Mouse (Mus musculus) CH12.LX (cell line): ENCODE measurements around the gene Actb. TPM values are rescaled to one million over a fixed set of nuclear protein-coding genes. Genes with fewer than 3 reads are reported as not detected.

Source experiments
- DNase-seq: peaks from one replicate; pipeline ENCODE4 v3.0.0-alpha.2; 2013; ENCODE audit errors: extremely low read depth
- H3K27ac ChIP-seq: 2 replicates; pipeline ENCODE4 v1.5.1; 2012; ENCODE audit warnings: low read depth, mild to moderate bottlenecking, control low read depth, moderate library complexity; ENCODE audit not compliant: insufficient read depth
- H3K27me3 ChIP-seq: replicated peaks from 2 replicates; pipeline ENCODE3; 2012; ENCODE audit warnings: inconsistent platforms
- H3K36me3 ChIP-seq, 2 experiments: replicated peaks in 1 of 2; 2 replicates each; pipeline versions ENCODE3 to v1.6.1; 2012; ENCODE audit warnings: inconsistent platforms in 1 of 2, low read length in 1 of 2, mild to moderate bottlenecking in 1 of 2, mixed read lengths in 1 of 2, moderate library complexity in 1 of 2; ENCODE audit not compliant: control insufficient read depth in 1 of 2, insufficient read depth in 1 of 2
- H3K4me1 ChIP-seq, 2 experiments: 2 replicates each; pipeline ENCODE4 v1.6.1; 2012; ENCODE audit warnings: inconsistent platforms in 1 of 2, moderate library complexity in 1 of 2; ENCODE audit not compliant: insufficient read depth in 2 of 2, control insufficient read depth in 1 of 2
- H3K4me2 ChIP-seq: 2 replicates; pipeline ENCODE4 v1.6.1; 2012; ENCODE audit warnings: low read depth, mild to moderate bottlenecking, control low read depth; ENCODE audit not compliant: poor library complexity, insufficient read depth, severe bottlenecking
- H3K4me3 ChIP-seq, 3 experiments: fragments of 150-350 bp in 1 of 3; sonication (generic) in 1 of 3; replicated peaks in 1 of 3; 2 replicates each; pipeline versions ENCODE3 to v1.5.1; 2011 to 2012; ENCODE audit warnings: low read depth in 2 of 3, low read length in 2 of 3, mild to moderate bottlenecking in 2 of 3, moderate library complexity in 2 of 3, control low read depth in 1 of 3, improper control_type of control experiment in 1 of 3, inconsistent platforms in 1 of 3, mixed read lengths in 1 of 3; ENCODE audit not compliant: poor library complexity in 1 of 3
- H3K79me2 ChIP-seq: replicated peaks from 2 replicates; pipeline ENCODE4 v1.6.1; 2012; ENCODE audit warnings: mild to moderate bottlenecking, moderate library complexity; ENCODE audit not compliant: control insufficient read depth, poor library complexity, insufficient read depth, severe bottlenecking; ENCODE audit errors: extremely low read depth
- H3K9ac ChIP-seq: 2 replicates; pipeline ENCODE4 v1.6.1; 2012; ENCODE audit warnings: low read depth, mild to moderate bottlenecking, control low read depth, moderate library complexity; ENCODE audit not compliant: insufficient read depth
- H3K9me3 ChIP-seq: replicated peaks from 2 replicates; pipeline ENCODE3; 2012; ENCODE audit warnings: low read length, inconsistent platforms, mixed read lengths
- CHD1 ChIP-seq: IDR thresholded peaks from 2 replicates; pipeline ENCODE4 v1.6.1; 2012; ENCODE audit warnings: low read depth, low read length, improper control_type of control experiment, inconsistent platforms
- CHD2 ChIP-seq: IDR thresholded peaks from 2 replicates; pipeline ENCODE4 v1.6.1; 2011; ENCODE audit warnings: low read length, improper control_type of control experiment
- CTCF ChIP-seq, 2 experiments: IDR thresholded peaks in 1 of 2; conservative IDR thresholded peaks in 1 of 2; 2 replicates each; pipeline ENCODE4 v1.5.1; 2011 to 2012; ENCODE audit warnings: low read depth in 2 of 2, low read length in 2 of 2, improper control_type of control experiment in 1 of 2, inconsistent platforms in 1 of 2, mild to moderate bottlenecking in 1 of 2, moderate library complexity in 1 of 2
- E2F4 ChIP-seq: IDR thresholded peaks from 2 replicates; pipeline ENCODE4 v1.6.1; 2011; ENCODE audit warnings: low read depth, low read length, improper control_type of control experiment; ENCODE audit not compliant: insufficient replicate concordance
- EP300 ChIP-seq: IDR thresholded peaks from 2 replicates; pipeline ENCODE4 v1.6.1; 2011; ENCODE audit warnings: low read length, improper control_type of control experiment
- GABPA ChIP-seq: IDR thresholded peaks from 2 replicates; pipeline ENCODE4 v1.6.1; 2012; ENCODE audit warnings: low read depth, low read length, improper control_type of control experiment, inconsistent platforms; ENCODE audit not compliant: insufficient replicate concordance
- HCFC1 ChIP-seq: IDR thresholded peaks from 2 replicates; pipeline ENCODE4 v1.6.1; 2012; ENCODE audit warnings: low read depth, mild to moderate bottlenecking, inconsistent platforms, low read length, improper control_type of control experiment
- IRF4 ChIP-seq: IDR thresholded peaks from 2 replicates; pipeline ENCODE4 v1.6.1; 2014; ENCODE audit warnings: low read depth, mild to moderate bottlenecking, inconsistent platforms, low read length, improper control_type of control experiment
- JUN ChIP-seq: IDR thresholded peaks from 2 replicates; pipeline ENCODE4 v1.6.1; 2011; ENCODE audit warnings: low read depth, mild to moderate bottlenecking, low read length, improper control_type of control experiment, moderate library complexity; ENCODE audit not compliant: insufficient read depth
- MAFK ChIP-seq: IDR thresholded peaks from 2 replicates; pipeline ENCODE4 v1.6.1; 2011; ENCODE audit warnings: low read length, improper control_type of control experiment; ENCODE audit not compliant: insufficient replicate concordance
- MEF2A ChIP-seq: IDR thresholded peaks from 2 replicates; pipeline ENCODE4 v1.6.1; 2014; ENCODE audit warnings: low read depth, mild to moderate bottlenecking, inconsistent platforms, low read length, improper control_type of control experiment, borderline replicate concordance
- NELFE ChIP-seq: IDR thresholded peaks from 2 replicates; pipeline ENCODE4 v1.6.1; 2011; ENCODE audit warnings: low read depth, low read length, improper control_type of control experiment
- NRF1 ChIP-seq: IDR thresholded peaks from 2 replicates; pipeline ENCODE4 v1.6.1; 2014; ENCODE audit warnings: low read depth, mild to moderate bottlenecking, inconsistent platforms, low read length, improper control_type of control experiment, moderate library complexity
- PAX5 ChIP-seq: IDR thresholded peaks from 2 replicates; pipeline ENCODE4 v1.6.1; 2012; ENCODE audit warnings: low read length, inconsistent platforms, mixed read lengths
- POLR2A ChIP-seq: IDR thresholded peaks from 2 replicates; pipeline ENCODE4 v1.6.1; 2011; ENCODE audit warnings: low read depth, mild to moderate bottlenecking, improper control_type of control experiment, low read length
- SIN3A ChIP-seq: IDR thresholded peaks from 2 replicates; pipeline ENCODE4 v1.6.1; 2012; ENCODE audit warnings: low read length, improper control_type of control experiment, inconsistent platforms
- UBTF ChIP-seq: IDR thresholded peaks from 2 replicates; pipeline ENCODE4 v1.6.1; 2012; ENCODE audit warnings: low read depth, mild to moderate bottlenecking, inconsistent platforms, low read length, improper control_type of control experiment, moderate library complexity
- USF1 ChIP-seq: IDR thresholded peaks from 2 replicates; pipeline ENCODE4 v1.6.1; 2014; ENCODE audit warnings: low read depth, mild to moderate bottlenecking, inconsistent platforms, low read length, improper control_type of control experiment
- USF2 ChIP-seq: conservative IDR thresholded peaks from 2 replicates; pipeline ENCODE4 v1.6.1; 2011; ENCODE audit warnings: low read depth, low read length, improper control_type of control experiment
- ZKSCAN1 ChIP-seq: IDR thresholded peaks from 2 replicates; pipeline ENCODE4 v1.6.1; 2012; ENCODE audit warnings: low read depth, inconsistent platforms, low read length, improper control_type of control experiment, borderline replicate concordance
- ZNF384 ChIP-seq: IDR thresholded peaks from 2 replicates; pipeline ENCODE4 v1.6.1; 2012; ENCODE audit warnings: low read depth, low read length, improper control_type of control experiment, inconsistent platforms
- dilution Hi-C: fragments of 300-500 bp; cut with MboI; formaldehyde crosslinking; loops from 2 replicates; pipeline ENCODE4 v1.14.3; 2020; ENCODE audit warnings: low sequenced_read_pairs; ENCODE audit not compliant: extremely low pct_unique_long_range_greater_than_20kb, extremely low pct_ligation_motif_present
- in situ Hi-C: fragments of 300-500 bp; cut with MboI; formaldehyde crosslinking; loops from 3 replicates; pipeline ENCODE4 v1.14.3; 2019; ENCODE audit warnings: low sequenced_read_pairs, low pct_ligation_motif_present, low pct_unique_long_range_greater_than_20kb, mixed read lengths
- polyA plus RNA-seq: library from polyadenylated mRNA; unstranded; fragments of >175 nt; gene quantifications from 2 replicates; pipeline ENCODE4 v1.2.1, GENCODE M21; 2012; ENCODE audit warnings: low read depth; ENCODE audit not compliant: insufficient read length
- total RNA-seq, 2 experiments: library from RNA; depleted of rRNA; stranded (reverse); fragments of 300-350 nt in 1 of 2; fragments of >200 nt in 1 of 2; gene quantifications; 2 replicates each; pipeline ENCODE4 v1.2.3; 2012 to 2014

The Actb gene
- total and polyA plus RNA-seq, 3 experiments = 3,882 to 5,048 (median 4,756) TPM

DNA sequence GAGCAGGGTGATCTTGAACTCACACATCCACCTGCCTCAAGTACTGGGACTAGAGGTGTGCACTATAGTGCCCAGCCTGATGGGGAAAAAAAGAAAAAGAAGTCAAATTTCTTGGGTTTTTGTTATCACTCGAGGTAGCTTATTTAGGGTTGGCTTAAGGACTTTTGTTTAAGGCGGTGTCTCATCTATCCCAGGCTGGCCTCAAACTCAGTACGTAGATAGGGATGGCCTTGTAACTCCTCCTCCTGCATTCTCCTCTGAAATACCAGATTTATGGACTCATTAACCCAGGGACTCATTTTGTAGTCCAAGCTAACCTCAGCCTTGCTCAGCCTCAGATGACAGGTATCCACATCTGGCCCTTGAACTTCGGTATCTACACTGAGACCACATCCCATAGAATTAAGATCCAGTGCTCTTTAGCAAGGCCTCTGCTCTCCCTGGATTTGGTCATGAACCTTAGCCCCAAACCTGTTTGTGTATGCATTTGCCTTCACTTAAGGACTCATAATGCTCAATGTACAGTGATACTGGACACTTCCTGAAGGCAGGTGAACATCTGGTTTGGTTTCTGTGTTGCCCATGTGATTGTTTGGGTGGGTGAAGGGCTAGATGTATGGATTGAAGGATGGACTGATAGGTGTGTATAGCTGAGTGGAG is 4.6 kb downstream of the Actb start (continued):
- TF ChIP-seq UBTF = no peak
- no peak for TF ChIP-seq ZKSCAN1
- TF ChIP-seq GABPA = no peak
- no peak for TF ChIP-seq EP300
- 0 out of 2 replicates have a peak, but pooled peaks have one; percentile 5 for TF ChIP-seq MAFK
- no peak for TF ChIP-seq CTCF (conservative IDR thresholded peaks at IDR 0.05 in 1 of 2, IDR thresholded peaks at IDR 0.05 in 1 of 2; ENCODE audit: low read depth in 2 of 2, low read length in 2 of 2)
- peak; percentile 8; the same call in 1 of the 2 replicates for TF ChIP-seq SIN3A
- TF ChIP-seq JUN = no peak
- no peak; the same call in 1 of the 2 replicates for TF ChIP-seq POLR2A
- TF ChIP-seq USF1 = no peak
- no peak for TF ChIP-seq CHD1
- TF ChIP-seq PAX5 = no peak
- no peak for TF ChIP-seq NRF1
- 0 out of 2 replicates have a peak, but pooled peaks have one; percentile 2 for TF ChIP-seq USF2
- TF ChIP-seq CHD2 = peak; percentile 84
- no peak; the same call in 1 of the 2 replicates for TF ChIP-seq HCFC1
- TF ChIP-seq IRF4 = 0 out of 2 replicates have a peak, but pooled peaks have one; percentile 4
- no peak for TF ChIP-seq E2F4
- TF ChIP-seq NELFE = 0 out of 2 replicates have a peak, but pooled peaks have one; percentile 18

DNA sequence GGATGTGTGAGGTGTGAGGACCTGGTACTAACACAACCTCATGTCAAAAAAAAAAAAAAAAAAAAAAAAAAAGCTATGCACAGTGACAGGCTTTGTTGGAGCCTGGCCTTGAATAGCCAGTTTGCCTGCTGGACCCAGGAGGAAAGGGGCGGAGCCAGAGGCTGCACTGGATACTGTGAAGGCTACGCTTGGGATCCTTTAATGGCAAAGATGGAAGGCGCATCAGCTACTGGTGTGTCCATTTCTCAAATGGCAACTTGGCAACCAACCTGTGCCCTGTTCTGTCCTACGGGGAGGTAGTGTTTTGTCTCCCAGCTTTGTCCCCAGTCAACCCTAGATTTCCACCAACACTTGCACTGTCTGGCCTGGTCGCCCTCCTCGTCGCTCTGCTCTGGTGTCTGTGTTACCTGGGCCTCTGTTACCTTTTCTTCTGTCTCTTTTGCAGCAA is 5.2 kb downstream of the Actb start:
- no peak overlapping the region for H3K27ac ChIP-seq
- H3K9me3 ChIP-seq = no peaks in the 10 kb centered on the region
- H3K4me2 ChIP-seq = no peak overlapping the region
- H3K4me1 ChIP-seq = peaks cover 10 to 37% of the 10 kb centered on the region in 2 experiments
- DNase-seq = peak; percentile 60
- peaks cover 54 to 74% of the 10 kb centered on the region in 2 experiments for H3K36me3 ChIP-seq
- no peaks in the 10 kb centered on the region for H3K27me3 ChIP-seq
- in situ Hi-C loops (no loop called here), dilution Hi-C loops (no loop called here)
- no peak overlapping the region for H3K9ac ChIP-seq
- no peak overlapping the region for H3K4me3 ChIP-seq
- TF ChIP-seq SIN3A (no peak), ZNF384 (peak; percentile 65), MEF2A (no peak), NRF1 (no peak)
- H3K79me2 ChIP-seq = peaks cover 29% of the 10 kb centered on the region
